Mouse (Mus musculus): Measurements from ENCODE around the gene Ryr3. TPM values are rescaled to one million over a fixed set of nuclear protein-coding genes. Genes with fewer than 3 reads are reported as not detected.
"Not testable (repeated sequence)": the region's sequence is repeated elsewhere in the genome, so short reads cannot be mapped to it uniquely, and the experiment has no call there.

Gene Ryr3
- polyA plus RNA-seq, 1 experiment from 2014 or later = 1.6 TPM

DNA sequence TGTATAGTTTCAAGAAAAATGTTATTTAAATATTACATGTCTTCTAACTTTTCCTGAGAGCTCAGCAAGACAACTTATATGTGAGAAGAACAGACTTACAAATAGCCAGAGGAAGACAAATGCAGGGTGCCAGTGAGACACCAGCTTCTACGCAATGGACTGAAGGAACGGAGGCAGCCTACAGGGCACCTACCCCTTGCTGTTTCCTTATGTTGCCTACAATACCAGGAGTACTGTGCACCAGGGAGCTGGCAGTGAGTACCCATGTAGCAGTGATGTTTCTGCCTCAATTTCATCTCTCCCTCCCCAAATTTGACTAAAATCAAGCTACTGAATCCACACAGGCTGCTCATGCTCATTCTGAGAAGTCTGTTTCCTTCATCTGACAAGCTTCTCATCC, 100.1 kb downstream of the Ryr3 start:
- Histone ChIP-seq H3K36me3 (ENCODE audit: insufficient read depth, low read length) (no peaks in the 10 kb centered on the region), H3K4me1 (ENCODE audit: insufficient read depth, low read length) (no peaks in the 10 kb centered on the region), H3K9ac (replicated peaks; ENCODE audit: low read length) (no peak overlapping the region), H3K9me3 (ENCODE audit: low read length) (no peaks in the 10 kb centered on the region), H3K4me3 (ENCODE audit: low read length) (no peak overlapping the region), H3K27ac (ENCODE audit: low read length) (no peak overlapping the region), H3K4me2 (replicated peaks; ENCODE audit: low read depth, low read length) (no peak overlapping the region), H3K27me3 (ENCODE audit: insufficient read depth, low read length) (no peaks in the 10 kb centered on the region)
- WGBS = 89% methylated on average over 2 of the region's 2 CpGs
- no peak for ATAC-seq (ENCODE audit: low FRiP score, low TSS enrichment)

DNA sequence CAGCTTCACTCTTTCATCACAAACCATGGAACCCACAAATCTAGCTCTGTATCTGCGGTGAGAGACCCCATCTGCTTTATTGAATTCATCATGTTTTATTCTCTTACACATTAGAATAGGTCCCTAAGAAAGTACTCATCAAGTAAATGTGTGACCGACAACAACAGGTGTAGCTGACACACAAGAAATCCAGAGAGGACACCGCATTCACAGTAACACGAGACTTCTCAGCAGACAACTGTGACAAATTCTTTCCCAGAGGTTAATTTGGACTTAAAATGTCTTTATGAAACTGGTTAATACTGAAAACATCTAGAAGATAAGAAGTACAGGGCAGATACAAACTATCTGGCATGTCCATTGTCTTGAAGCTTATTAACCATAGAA, 101.0 kb downstream of the Ryr3 start:
- Histone ChIP-seq H3K9me3 (ENCODE audit: low read length) (no peaks in the 10 kb centered on the region), H3K4me1 (ENCODE audit: insufficient read depth, low read length) (no peaks in the 10 kb centered on the region), H3K4me2 (replicated peaks; ENCODE audit: low read depth, low read length) (no peak overlapping the region), H3K27ac (ENCODE audit: low read length) (no peak overlapping the region), H3K9ac (replicated peaks; ENCODE audit: low read length) (no peak overlapping the region), H3K4me3 (ENCODE audit: low read length) (no peak overlapping the region), H3K36me3 (ENCODE audit: insufficient read depth, low read length) (no peaks in the 10 kb centered on the region), H3K27me3 (ENCODE audit: insufficient read depth, low read length) (no peaks in the 10 kb centered on the region)
- no peak for ATAC-seq (ENCODE audit: low FRiP score, low TSS enrichment)
- WGBS = 88% methylated on average over 4 of the region's 4 CpGs

DNA sequence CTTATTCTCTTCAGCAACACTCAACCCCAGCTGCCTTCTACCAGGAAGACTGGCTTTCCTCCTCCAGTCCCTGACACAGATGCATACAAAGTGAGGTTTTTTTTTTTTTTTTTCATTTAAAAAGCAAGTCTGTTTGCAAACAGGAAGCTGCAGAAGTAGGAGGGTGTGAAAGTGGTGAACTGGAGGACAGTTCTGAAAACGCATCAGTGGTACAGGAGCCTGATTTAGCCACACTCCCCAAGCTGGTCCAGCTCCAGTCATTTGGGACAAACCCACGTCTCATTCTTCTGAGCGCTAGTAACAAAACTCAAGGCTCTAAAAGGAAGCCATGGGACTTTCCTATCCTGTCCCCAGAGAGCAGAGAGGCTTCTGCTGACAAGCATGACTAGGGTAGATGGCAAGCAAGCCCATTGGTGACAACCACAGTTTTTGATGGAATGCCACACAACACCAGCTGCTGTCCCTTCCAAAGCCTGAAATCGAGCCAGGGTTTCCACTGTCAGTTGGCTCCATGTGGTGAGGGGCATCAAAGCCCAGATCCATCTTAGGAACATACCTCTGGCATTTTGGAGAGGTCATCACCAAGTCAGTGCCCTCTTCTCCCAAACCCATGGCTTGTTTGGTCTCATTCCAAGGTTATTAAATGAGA, 101.5 kb downstream of the Ryr3 start:
- Histone ChIP-seq H3K27me3 (ENCODE audit: insufficient read depth, low read length) (no peaks in the 10 kb centered on the region), H3K4me2 (replicated peaks; ENCODE audit: low read depth, low read length) (no peak overlapping the region), H3K4me3 (ENCODE audit: low read length) (no peak overlapping the region), H3K4me1 (ENCODE audit: insufficient read depth, low read length) (no peaks in the 10 kb centered on the region), H3K36me3 (ENCODE audit: insufficient read depth, low read length) (no peaks in the 10 kb centered on the region), H3K27ac (ENCODE audit: low read length) (no peak overlapping the region), H3K9me3 (ENCODE audit: low read length) (no peaks in the 10 kb centered on the region), H3K9ac (replicated peaks; ENCODE audit: low read length) (no peak overlapping the region)
- ATAC-seq (ENCODE audit: low FRiP score, low TSS enrichment) = no peak
- WGBS = 82% methylated on average over 4 of the region's 4 CpGs

DNA sequence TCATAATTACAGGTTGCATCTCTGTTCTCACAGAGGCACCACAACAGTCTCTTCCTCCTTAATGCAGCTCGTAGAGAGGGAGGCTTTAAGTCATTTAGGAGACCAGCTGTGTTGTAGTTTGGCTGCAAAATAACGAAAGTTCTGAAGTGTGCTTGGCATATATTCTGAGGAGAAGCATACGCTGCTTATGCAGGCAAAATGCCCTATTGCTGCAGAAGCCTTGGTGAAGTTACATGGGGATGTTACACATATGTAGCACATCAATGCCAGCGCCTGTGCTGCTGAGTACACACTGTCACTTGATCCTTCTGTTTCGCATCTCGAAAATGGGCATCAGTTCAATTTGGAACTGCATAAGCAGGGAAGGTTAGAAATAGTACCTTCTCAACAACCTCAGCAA, 112.3 kb downstream of the Ryr3 start:
- no peaks in the 10 kb centered on the region for H3K36me3 ChIP-seq (ENCODE audit: insufficient read depth, low read length)
- WGBS = 85% methylated on average over 6 of the region's 6 CpGs
- no peak for ATAC-seq (ENCODE audit: low FRiP score, low TSS enrichment)
- no peaks in the 10 kb centered on the region for H3K4me1 ChIP-seq (ENCODE audit: insufficient read depth, low read length)
- H3K4me3 ChIP-seq (ENCODE audit: low read length) = no peak overlapping the region
- no peak overlapping the region for H3K27ac ChIP-seq (ENCODE audit: low read length)
- H3K9ac ChIP-seq (replicated peaks; ENCODE audit: low read length) = no peak overlapping the region
- H3K27me3 ChIP-seq (ENCODE audit: insufficient read depth, low read length) = no peaks in the 10 kb centered on the region
- no peaks in the 10 kb centered on the region for H3K9me3 ChIP-seq (ENCODE audit: low read length)
- no peak overlapping the region for H3K4me2 ChIP-seq (replicated peaks; ENCODE audit: low read depth, low read length)

DNA sequence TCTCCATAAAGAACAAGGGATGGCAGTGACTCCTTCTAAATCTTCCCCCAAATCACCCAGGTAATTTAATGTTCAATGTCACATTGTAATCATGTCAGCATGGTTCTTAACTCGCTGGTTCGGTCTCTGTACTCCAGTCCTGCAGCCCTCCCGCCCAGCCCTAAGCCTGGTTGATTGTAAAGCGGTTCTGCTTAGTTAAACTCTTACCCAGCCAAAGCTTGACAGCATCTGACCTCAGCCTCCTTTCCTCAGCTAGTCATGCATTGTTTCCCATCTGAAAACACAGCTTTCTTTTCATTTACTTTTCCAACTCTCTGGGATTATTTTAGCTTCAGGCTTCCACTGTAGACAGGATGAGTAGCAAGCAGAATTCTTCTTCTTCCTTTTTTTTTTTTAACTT, 121.7 kb downstream of the Ryr3 start:
- Histone ChIP-seq H3K4me1 (ENCODE audit: insufficient read depth, low read length) (peaks cover 8% of the 10 kb centered on the region; the same call in 1 of the 2 replicates), H3K27ac (ENCODE audit: low read length) (no peak overlapping the region), H3K9me3 (ENCODE audit: low read length) (no peaks in the 10 kb centered on the region), H3K4me3 (ENCODE audit: low read length) (no peak overlapping the region), H3K4me2 (replicated peaks; ENCODE audit: low read depth, low read length) (no peak overlapping the region), H3K36me3 (ENCODE audit: insufficient read depth, low read length) (no peaks in the 10 kb centered on the region), H3K27me3 (ENCODE audit: insufficient read depth, low read length) (no peaks in the 10 kb centered on the region), H3K9ac (replicated peaks; ENCODE audit: low read length) (no peak overlapping the region)
- peak; percentile 94 for ATAC-seq (ENCODE audit: low FRiP score, low TSS enrichment)
- WGBS = 39% methylated on average over 4 of the region's 4 CpGs

DNA sequence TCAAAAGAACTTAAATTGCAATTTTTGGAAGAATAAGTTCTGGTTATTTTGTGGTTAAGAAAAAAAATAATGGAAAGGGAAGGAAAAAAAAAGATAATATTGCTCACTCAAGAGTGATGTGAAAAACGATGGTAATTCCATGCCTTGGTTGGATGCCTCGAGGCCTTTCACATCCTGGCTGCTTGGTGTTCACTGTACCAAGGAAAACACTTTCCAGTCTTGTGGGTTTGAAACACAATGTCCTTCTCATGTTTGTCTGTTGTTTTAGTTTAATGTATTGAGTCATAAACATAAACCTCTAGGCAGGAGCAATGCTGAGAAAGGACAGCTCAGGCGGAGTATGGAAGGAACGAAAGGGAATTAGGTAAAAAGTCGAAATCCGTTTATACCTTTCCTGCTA, 122.8 kb downstream of the Ryr3 start:
- Histone ChIP-seq H3K9me3 (ENCODE audit: low read length) (no peaks in the 10 kb centered on the region), H3K9ac (replicated peaks; ENCODE audit: low read length) (no peak overlapping the region), H3K4me1 (ENCODE audit: insufficient read depth, low read length) (peaks cover 8% of the 10 kb centered on the region; the same call in 1 of the 2 replicates), H3K36me3 (ENCODE audit: insufficient read depth, low read length) (no peaks in the 10 kb centered on the region), H3K4me2 (replicated peaks; ENCODE audit: low read depth, low read length) (no peak overlapping the region), H3K4me3 (ENCODE audit: low read length) (no peak overlapping the region), H3K27me3 (ENCODE audit: insufficient read depth, low read length) (no peaks in the 10 kb centered on the region), H3K27ac (ENCODE audit: low read length) (no peak overlapping the region)
- ATAC-seq (ENCODE audit: low FRiP score, low TSS enrichment) = peak; percentile 70
- WGBS = 60% methylated on average over 6 of the region's 6 CpGs

DNA sequence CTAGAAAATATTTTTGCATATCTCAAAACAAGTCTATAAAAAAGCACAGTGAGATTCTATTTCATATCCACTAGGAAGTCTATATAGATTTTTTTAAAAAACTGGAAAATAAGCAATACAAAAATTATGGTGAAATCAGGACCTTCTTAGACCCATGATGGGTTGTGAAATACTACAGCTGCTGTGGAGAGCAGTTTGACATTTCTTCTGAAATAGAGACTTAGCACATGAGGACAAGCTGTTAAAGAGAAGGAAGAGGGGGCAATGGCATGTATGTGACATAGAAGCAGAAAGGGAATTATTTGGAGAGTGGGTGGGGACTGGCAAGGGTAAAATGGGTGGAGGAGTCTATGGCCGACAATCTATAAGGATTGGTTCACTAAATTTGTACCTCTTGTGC, 124.1 kb downstream of the Ryr3 start:
- Histone ChIP-seq H3K4me3 (ENCODE audit: low read length) (no peak overlapping the region), H3K9ac (replicated peaks; ENCODE audit: low read length) (no peak overlapping the region), H3K4me2 (replicated peaks; ENCODE audit: low read depth, low read length) (no peak overlapping the region), H3K36me3 (ENCODE audit: insufficient read depth, low read length) (no peaks in the 10 kb centered on the region), H3K27ac (ENCODE audit: low read length) (no peak overlapping the region), H3K27me3 (ENCODE audit: insufficient read depth, low read length) (no peaks in the 10 kb centered on the region), H3K4me1 (ENCODE audit: insufficient read depth, low read length) (peaks cover 8% of the 10 kb centered on the region; the same call in 1 of the 2 replicates), H3K9me3 (ENCODE audit: low read length) (no peaks in the 10 kb centered on the region)
- 80% methylated on average over 1 of the region's 1 CpGs for WGBS
- no peak for ATAC-seq (ENCODE audit: low FRiP score, low TSS enrichment)

DNA sequence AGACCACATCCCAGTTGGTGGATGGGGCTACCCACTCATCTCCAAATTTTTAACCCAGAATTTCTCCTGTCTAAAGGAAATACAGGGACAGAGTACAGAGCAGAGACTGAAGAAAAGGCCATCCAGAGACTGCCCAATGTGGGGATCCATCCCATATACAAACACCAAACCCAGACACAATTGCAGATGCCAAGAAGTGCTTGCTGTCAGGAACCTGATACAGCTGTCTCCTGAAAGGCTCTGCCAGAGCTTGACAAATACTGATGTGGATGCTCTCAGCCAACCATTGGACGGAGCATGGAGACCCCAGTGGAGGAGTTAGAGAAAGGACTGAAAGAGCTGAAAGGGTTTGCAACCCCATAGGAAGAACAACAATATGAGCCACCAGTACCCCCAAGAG, 125.6 kb downstream of the Ryr3 start:
- not testable (repeated sequence) for H3K36me3 ChIP-seq (ENCODE audit: insufficient read depth, low read length); H3K27ac ChIP-seq (ENCODE audit: low read length); ATAC-seq (ENCODE audit: low FRiP score, low TSS enrichment); H3K27me3 ChIP-seq (ENCODE audit: insufficient read depth, low read length); H3K9me3 ChIP-seq (ENCODE audit: low read length); H3K4me1 ChIP-seq (ENCODE audit: insufficient read depth, low read length); H3K4me3 ChIP-seq (ENCODE audit: low read length); H3K4me2 ChIP-seq (replicated peaks; ENCODE audit: low read depth, low read length); H3K9ac ChIP-seq (replicated peaks; ENCODE audit: low read length)
- 83% methylated on average over 1 of the region's 1 CpGs for WGBS

DNA sequence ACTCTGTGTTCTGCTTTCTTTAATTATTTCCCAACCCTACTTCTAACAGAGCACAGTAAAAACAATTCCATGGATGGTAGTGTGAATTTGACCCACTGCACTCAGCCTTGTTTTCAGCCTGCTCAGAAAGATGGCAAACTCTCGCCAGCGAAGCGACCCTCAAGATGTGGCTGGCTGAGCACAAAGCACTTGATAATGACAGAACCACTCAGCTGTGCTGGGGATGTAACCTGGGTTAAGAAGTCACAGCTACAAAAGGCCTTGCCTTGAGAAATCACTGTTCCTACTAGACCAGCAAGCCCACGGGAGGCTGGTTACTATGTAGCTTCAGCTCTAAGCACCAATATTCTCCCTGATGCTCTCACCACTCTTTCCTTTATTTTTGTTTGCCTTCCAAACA, 140.5 kb downstream of the Ryr3 start:
- peak; percentile 92 for ATAC-seq (ENCODE audit: low FRiP score, low TSS enrichment)
- Histone ChIP-seq H3K9ac (replicated peaks; ENCODE audit: low read length) (no peak overlapping the region), H3K4me1 (ENCODE audit: insufficient read depth, low read length) (no peaks in the 10 kb centered on the region), H3K4me3 (ENCODE audit: low read length) (no peak overlapping the region), H3K27me3 (ENCODE audit: insufficient read depth, low read length) (no peaks in the 10 kb centered on the region), H3K27ac (ENCODE audit: low read length) (no peak overlapping the region), H3K36me3 (ENCODE audit: insufficient read depth, low read length) (no peaks in the 10 kb centered on the region), H3K4me2 (replicated peaks; ENCODE audit: low read depth, low read length) (no peak overlapping the region), H3K9me3 (ENCODE audit: low read length) (no peaks in the 10 kb centered on the region)
- 54% methylated on average over 4 of the region's 4 CpGs for WGBS

DNA sequence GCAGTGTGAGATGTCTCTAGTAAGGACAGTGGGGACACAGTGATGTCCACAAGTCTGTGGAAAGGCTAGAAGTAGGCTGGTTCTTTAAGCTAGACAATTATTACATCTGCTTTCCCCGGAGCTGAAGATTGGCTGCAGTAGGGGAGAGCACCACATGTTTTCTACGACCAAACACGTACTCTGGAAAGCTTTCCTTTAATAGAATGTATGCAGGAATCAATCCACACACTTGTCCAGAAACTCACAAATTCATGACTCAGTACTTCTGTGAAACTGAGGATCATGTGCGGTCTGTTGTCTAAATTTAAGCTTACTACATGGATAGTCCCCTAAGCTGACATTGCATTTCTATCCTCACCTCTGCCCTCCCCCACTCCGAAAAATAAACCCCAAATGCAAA, 157.5 kb downstream of the Ryr3 start:
- Histone ChIP-seq H3K36me3 (ENCODE audit: insufficient read depth, low read length) (no peaks in the 10 kb centered on the region), H3K4me3 (ENCODE audit: low read length) (no peak overlapping the region), H3K27ac (ENCODE audit: low read length) (no peak overlapping the region), H3K9me3 (ENCODE audit: low read length) (no peaks in the 10 kb centered on the region), H3K9ac (replicated peaks; ENCODE audit: low read length) (no peak overlapping the region), H3K4me2 (replicated peaks; ENCODE audit: low read depth, low read length) (no peak overlapping the region), H3K27me3 (ENCODE audit: insufficient read depth, low read length) (no peaks in the 10 kb centered on the region), H3K4me1 (ENCODE audit: insufficient read depth, low read length) (no peaks in the 10 kb centered on the region)
- ATAC-seq (ENCODE audit: low FRiP score, low TSS enrichment) = no peak
- WGBS = 83% methylated on average over 5 of the region's 5 CpGs
